Mouse (Mus musculus) ES-Bruce4 (cell line): Measurements from ENCODE around the gene Slc10a7. TPM values are rescaled to one million over a fixed set of nuclear protein-coding genes. Genes with fewer than 3 reads are reported as not detected.
"Not testable (repeated sequence)": the region's sequence is repeated elsewhere in the genome, so short reads cannot be mapped to it uniquely, and the experiment has no call there.

Experiments used
- H3K27ac ChIP-seq: 2 replicates; pipeline ENCODE4 v1.5.1; 2012; ENCODE audit warnings: low read length, inconsistent platforms; ENCODE audit not compliant: insufficient read depth
- H3K27me3 ChIP-seq: 2 replicates; pipeline ENCODE4 v1.6.1; 2012; ENCODE audit warnings: mild to moderate bottlenecking, low read length, inconsistent platforms; ENCODE audit not compliant: control insufficient read depth, poor library complexity, insufficient read depth, severe bottlenecking
- H3K36me3 ChIP-seq: 2 replicates; pipeline ENCODE4 v1.6.1; 2012; ENCODE audit warnings: inconsistent platforms, mild to moderate bottlenecking, low read length, moderate library complexity; ENCODE audit not compliant: control insufficient read depth, poor library complexity, insufficient read depth, severe bottlenecking
- H3K4me1 ChIP-seq: one replicate; pipeline ENCODE4 v1.8.1; 2011; ENCODE audit warnings: low read length; ENCODE audit not compliant: control insufficient read depth, insufficient read depth
- H3K4me3 ChIP-seq: 2 replicates; pipeline ENCODE4 v1.5.1; 2011; ENCODE audit warnings: low read depth, mild to moderate bottlenecking, low read length
- H3K9ac ChIP-seq: 2 replicates; pipeline ENCODE4 v1.6.1; 2012; ENCODE audit warnings: low read depth, mild to moderate bottlenecking, inconsistent platforms; ENCODE audit not compliant: poor library complexity, severe bottlenecking
- H3K9me3 ChIP-seq: replicated peaks from 2 replicates; pipeline ENCODE4 v1.6.1; 2012; ENCODE audit warnings: mild to moderate bottlenecking, low read length, inconsistent platforms; ENCODE audit not compliant: control insufficient read depth, poor library complexity, insufficient read depth, severe bottlenecking
- CTCF ChIP-seq: IDR thresholded peaks from one replicate; pipeline ENCODE4 v1.8.1; 2011; ENCODE audit warnings: low read depth, low read length
- EP300 ChIP-seq: IDR thresholded peaks from 2 replicates; pipeline ENCODE4 v1.6.1; 2011; ENCODE audit warnings: low read depth, low read length; ENCODE audit not compliant: insufficient read depth
- POLR2A ChIP-seq: IDR thresholded peaks from one replicate; pipeline ENCODE4 v1.8.1; 2011; ENCODE audit warnings: low read length; ENCODE audit not compliant: insufficient read depth
- polyA plus RNA-seq: library from polyadenylated mRNA; stranded (reverse); fragments of >200 nt; gene quantifications from 2 replicates; pipeline ENCODE4 v1.2.4, GENCODE M21; 2011; ENCODE audit warnings: low read depth; ENCODE audit not compliant: missing spikeins, insufficient read depth, insufficient read length

Slc10a7 gene
- 19.1 and 19.6 TPM in 2 replicates for polyA plus RNA-seq

DNA sequence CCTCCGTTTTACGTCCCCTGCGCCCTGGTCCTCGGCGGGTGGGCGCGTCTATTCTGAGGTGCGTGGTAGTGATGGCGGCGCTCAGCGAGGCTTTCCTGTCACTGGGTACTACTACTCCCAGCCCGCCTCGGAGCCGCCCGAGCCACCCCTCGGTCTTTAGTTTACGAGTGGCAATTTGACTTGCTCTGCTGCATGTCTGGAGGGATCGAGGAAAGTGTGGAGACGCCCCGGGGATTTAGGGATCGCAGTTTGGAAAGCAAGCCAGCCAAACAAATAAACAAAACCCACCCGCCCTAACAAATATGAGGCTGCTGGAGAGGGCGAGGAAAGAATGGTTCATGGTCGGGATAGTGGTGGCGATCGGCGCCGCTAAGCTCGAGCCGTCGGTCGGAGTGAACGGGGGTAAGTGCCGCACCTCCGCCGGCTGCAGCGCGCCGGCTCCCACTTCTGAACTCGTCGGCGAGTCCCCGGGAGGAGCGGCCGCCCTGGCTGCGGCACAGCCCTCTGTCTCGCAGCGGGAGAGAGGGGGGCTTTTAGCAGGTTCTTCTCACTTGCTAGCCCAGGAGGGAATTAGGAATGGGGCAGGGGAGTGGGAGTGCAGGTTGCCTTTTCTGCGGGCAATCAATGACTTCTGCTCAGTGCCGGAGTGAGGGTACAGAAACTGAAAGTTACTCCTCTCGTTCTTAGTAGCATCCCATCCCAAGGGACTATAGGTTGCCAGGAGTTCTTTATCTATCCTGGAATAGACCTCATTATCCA is at the start of gene Slc10a7:
Gene Slc10a7, plus strand, starts transcription at position 74 of the 759 bp plus-strand sequence.
- Histone ChIP-seq H3K4me3 (peak within 1 kb of the TSS; percentile 100), H3K27ac (peak within 1 kb of the TSS; percentile 91), H3K27me3 (no peaks in the 10 kb centered on the region), H3K36me3 (peaks cover 24% of the 10 kb centered on the region), H3K9me3 (peaks cover 28% of the 10 kb centered on the region), H3K9ac (peak within 1 kb of the TSS; percentile 100), H3K4me1 (no peaks in the 10 kb centered on the region)
- TF ChIP-seq EP300 (0 out of 2 replicates have a peak, but pooled peaks have one; percentile 20), CTCF (no peak)

DNA sequence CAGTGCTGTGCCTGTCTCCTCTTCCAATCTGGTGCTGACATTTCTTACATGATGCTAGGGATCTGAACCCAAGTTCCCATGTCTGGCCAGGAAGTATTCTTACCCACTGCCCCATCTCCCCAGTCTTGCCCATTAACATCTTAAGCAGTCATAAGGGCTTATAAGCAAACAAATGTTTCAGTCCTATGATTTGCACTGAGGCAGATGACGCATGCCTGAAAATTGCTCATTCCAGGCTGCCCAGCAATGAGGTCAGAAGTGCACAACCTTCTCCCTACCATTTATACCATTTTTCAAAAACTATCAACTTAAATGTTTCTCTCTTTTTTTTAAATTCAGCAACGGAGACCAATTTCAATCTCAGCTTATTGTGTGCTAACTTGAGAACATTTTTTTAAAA is 45.2 kb upstream of the Slc10a7 start:
- H3K9ac ChIP-seq = no peak overlapping the region
- H3K9me3 ChIP-seq = peaks cover 4% of the 10 kb centered on the region
- no peaks in the 10 kb centered on the region for H3K4me1 ChIP-seq
- no peak overlapping the region for H3K27ac ChIP-seq
- no peaks in the 10 kb centered on the region for H3K36me3 ChIP-seq
- no peak for TF ChIP-seq CTCF
- no peak for TF ChIP-seq POLR2A
- TF ChIP-seq EP300 = no peak
- no peak overlapping the region for H3K4me3 ChIP-seq
- H3K27me3 ChIP-seq = no peaks in the 10 kb centered on the region

DNA sequence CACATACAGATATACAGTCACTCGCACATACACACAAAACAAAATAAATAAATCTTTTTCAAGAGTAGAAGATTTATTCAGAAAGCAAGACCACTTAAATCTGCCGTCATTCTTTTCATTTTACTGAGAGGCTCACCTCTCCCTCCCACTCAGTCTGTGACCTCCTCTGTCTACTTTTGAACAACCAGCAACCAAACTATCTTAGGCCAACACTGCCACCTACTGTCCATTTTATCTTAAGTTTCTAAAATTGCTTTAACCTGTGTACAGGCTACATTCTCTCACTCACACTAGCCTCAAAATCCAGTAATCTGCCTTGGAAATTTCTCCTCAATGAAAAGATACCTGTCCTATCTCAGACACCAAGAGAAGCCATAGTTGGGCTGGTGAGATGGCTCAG is 41.3 kb upstream of the Slc10a7 start:
- Histone ChIP-seq H3K4me1 (no peaks in the 10 kb centered on the region), H3K9me3 (peaks cover 4% of the 10 kb centered on the region), H3K4me3 (no peak overlapping the region), H3K36me3 (no peaks in the 10 kb centered on the region), H3K27ac (no peak overlapping the region), H3K9ac (no peak overlapping the region), H3K27me3 (no peaks in the 10 kb centered on the region)
- no peak for TF ChIP-seq POLR2A
- no peak for TF ChIP-seq EP300

DNA sequence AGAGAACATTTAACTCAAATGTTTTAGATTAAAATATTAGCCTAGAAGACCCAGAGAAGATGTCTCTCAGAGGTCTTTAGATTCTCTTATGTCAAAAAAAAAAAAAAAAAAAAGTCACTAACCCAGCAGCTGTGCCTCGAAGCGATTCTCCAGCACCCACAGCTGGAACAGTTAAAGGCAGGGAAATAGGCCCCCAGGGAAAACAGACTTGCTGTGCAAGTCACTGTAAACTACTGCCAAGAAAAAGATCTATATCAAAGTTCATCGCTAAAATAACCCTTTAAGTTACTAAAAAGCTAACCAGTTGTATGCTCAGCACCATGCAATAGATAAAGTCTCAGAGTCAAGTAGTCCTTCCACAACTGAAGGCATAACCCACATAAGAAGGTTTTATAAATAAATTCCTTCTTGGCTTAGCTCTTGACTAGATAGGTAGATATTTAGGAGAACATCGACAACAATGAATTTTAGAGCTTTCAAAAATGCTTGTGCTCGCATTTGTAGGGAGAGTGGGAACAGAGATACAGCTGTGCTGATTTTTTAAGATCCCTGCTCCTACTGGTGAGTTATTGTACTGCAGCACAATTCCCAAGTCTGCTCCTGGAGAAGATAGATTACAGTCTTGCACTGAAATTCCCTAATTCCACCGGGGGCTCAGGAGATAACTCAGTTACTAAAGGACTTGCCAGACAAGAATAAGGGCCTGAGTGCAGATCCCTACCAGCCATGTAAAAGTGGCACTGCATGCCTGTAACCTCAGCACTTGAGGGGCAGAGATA is 31.9 kb upstream of the Slc10a7 start:
- 0 out of 2 replicates have a peak, but pooled peaks cover 2% of the 10 kb centered on the region for H3K9me3 ChIP-seq
- no peak overlapping the region for H3K9ac ChIP-seq
- H3K4me1 ChIP-seq = no peaks in the 10 kb centered on the region
- no peaks in the 10 kb centered on the region for H3K36me3 ChIP-seq
- TF ChIP-seq EP300 (no peak), POLR2A (no peak), CTCF (no peak)
- H3K27ac ChIP-seq = no peak overlapping the region
- H3K4me3 ChIP-seq = no peak overlapping the region
- no peaks in the 10 kb centered on the region for H3K27me3 ChIP-seq

DNA sequence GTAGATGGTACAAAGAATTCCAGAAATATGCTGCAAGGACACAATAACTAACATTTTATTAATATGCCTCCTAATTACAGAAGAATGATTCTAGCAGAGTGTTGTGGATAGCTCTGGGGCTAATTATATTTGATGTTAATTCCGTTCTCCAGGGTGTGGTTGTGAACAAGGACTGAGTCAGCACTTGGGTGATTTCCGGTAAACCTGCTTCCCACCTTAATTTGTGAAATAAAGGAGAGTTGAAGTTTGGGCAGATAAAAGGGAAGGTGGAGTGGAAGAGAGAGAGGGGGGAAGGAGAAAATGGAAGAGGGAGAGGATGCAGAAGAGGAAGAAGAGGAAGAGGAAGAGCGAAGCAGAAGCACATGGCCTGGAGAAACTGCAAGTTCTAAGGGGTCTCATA is 19.4 kb upstream of the Slc10a7 start:
- no peak for TF ChIP-seq POLR2A
- no peak overlapping the region for H3K4me3 ChIP-seq
- no peaks in the 10 kb centered on the region for H3K27me3 ChIP-seq

DNA sequence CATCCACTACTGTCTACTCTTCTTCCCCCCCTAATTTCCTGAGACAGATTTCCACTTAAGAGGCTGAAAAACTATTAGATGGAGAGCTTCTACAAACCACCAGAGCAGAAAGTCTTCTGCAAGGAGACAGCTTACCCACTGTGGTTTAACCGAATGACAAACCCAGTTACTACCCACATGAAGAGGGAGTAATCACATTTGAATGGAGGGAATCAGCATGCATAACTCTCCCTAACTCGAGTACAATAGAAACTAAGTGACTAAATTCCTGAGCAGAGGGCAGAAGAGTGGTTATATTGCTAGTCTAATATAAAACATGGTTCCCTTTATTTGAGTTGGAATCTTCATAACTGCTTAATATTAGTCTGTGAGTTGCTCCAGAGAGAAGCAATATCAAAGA is 16.1 kb upstream of the Slc10a7 start:
- Histone ChIP-seq H3K27ac (no peak overlapping the region), H3K9me3 (no peaks in the 10 kb centered on the region; the same call in 1 of the 2 replicates), H3K27me3 (no peaks in the 10 kb centered on the region), H3K4me1 (peaks cover 1% of the 10 kb centered on the region), H3K4me3 (no peak overlapping the region), H3K9ac (no peak overlapping the region), H3K36me3 (no peaks in the 10 kb centered on the region)
- TF ChIP-seq CTCF (no peak), POLR2A (no peak), EP300 (no peak)

More for the DNA sequence above, 19.4 kb upstream of the Slc10a7 start:
- Histone ChIP-seq H3K4me1 (peaks cover 1% of the 10 kb centered on the region), H3K9me3 (peaks cover 2% of the 10 kb centered on the region; the same call in 1 of the 2 replicates), H3K9ac (no peak overlapping the region), H3K27ac (peak overlapping the region; percentile 11; the same call in 1 of the 2 replicates), H3K36me3 (no peaks in the 10 kb centered on the region)

DNA sequence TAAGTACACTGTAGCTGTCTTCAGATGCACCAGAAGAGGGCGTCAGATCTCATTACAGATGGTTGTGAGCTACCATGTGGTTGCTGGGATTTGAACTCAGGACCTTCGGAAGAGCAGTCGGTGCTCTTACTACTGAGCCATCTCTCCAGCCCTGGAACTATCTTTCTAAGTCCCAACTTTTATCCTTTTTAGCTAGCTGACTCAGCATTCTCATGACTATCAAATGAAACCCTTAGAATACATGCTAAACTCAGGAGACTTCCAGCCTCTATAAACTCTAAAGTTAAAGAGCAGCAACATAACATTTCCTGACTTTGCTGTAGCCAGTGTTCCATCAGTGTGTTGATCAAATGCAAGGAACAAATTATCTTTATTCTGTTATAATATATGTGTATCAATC is 12.9 kb upstream of the Slc10a7 start:
- not testable (repeated sequence) for H3K36me3 ChIP-seq, H3K27ac ChIP-seq, H3K4me1 ChIP-seq, H3K27me3 ChIP-seq, H3K9ac ChIP-seq, H3K9me3 ChIP-seq, H3K4me3 ChIP-seq
